Mouse (Mus musculus): ENCODE results near the gene Ramac.

DNA sequence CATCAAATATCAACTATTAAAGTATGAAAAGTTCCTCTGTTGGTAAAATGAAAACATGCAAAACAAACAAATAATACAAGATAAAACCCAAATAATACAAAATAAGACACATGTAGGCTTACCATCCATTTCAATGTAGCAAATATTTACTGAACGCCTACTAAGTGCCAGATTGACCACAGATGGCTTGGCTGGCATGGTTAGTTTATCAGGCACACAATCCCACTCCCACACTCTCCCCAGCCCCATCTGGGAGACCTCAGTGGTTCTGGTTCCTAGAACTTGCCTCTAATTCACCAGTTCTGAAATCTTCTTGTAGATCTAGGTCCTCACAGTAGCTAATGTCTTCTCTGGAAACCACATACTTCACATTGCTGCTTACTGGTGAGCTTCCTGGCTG, 44.1 kb upstream of the Ramac start:
- TF ChIP-seq HCFC1 (IDR thresholded peaks at IDR 0.05; ENCODE audit: borderline replicate concordance, insufficient read depth, low read length) = no peak
- no peak for TF ChIP-seq CHD2 (IDR thresholded peaks at IDR 0.05; ENCODE audit: low read depth, low read length)

Measured in ES-E14 (cell line).